Mouse (Mus musculus): Measurements from ENCODE around the gene Dkkl1. TPM values are rescaled to one million over a fixed set of nuclear protein-coding genes. Genes with fewer than 3 reads are reported as not detected.

Dkkl1 gene
- polyA plus RNA-seq, 2 experiments: 4.8 to 14.8 TPM

- DNase-seq (ENCODE audit: low spot score): no peak
- TF ChIP-seq POLR2A (IDR thresholded peaks at IDR 0.05; ENCODE audit: borderline replicate concordance, extremely low read depth, insufficient read depth, insufficient read length): no peak
- Histone ChIP-seq H3K4me2 (replicated peaks; ENCODE audit: low read depth, low read length, severe bottlenecking) (no peak overlapping the region), H3K27ac (replicated peaks; ENCODE audit: low read depth, low read length) (no peak overlapping the region), H3K9me3 (ENCODE audit: control insufficient read depth, low read length) (peaks cover 19% of the 10 kb centered on the region), H3K27me3 (ENCODE audit: control insufficient read depth, insufficient read depth, low read length) (peaks cover 63% of the 10 kb centered on the region), H3K4me3 (replicated peaks; ENCODE audit: low read length) (no peak overlapping the region), H3K4me1 (ENCODE audit: control insufficient read depth, insufficient read depth, low read length) (0 out of 2 replicates have a peak, but pooled peaks cover 4% of the 10 kb centered on the region), H3K36me3 (ENCODE audit: control insufficient read depth, insufficient read depth, low read length) (no peaks in the 10 kb centered on the region), H3K9ac (ENCODE audit: low read depth, low read length, severe bottlenecking) (no peak overlapping the region)
- WGBS: 8% methylated on average over 24 of the region's 24 CpGs
- ATAC-seq (ENCODE audit: low FRiP score, low read depth): no peak
Measured at GRCm38 (mm10) chr7:45168656-45169055, 43.3 kb downstream of the Dkkl1 start.

DNA sequence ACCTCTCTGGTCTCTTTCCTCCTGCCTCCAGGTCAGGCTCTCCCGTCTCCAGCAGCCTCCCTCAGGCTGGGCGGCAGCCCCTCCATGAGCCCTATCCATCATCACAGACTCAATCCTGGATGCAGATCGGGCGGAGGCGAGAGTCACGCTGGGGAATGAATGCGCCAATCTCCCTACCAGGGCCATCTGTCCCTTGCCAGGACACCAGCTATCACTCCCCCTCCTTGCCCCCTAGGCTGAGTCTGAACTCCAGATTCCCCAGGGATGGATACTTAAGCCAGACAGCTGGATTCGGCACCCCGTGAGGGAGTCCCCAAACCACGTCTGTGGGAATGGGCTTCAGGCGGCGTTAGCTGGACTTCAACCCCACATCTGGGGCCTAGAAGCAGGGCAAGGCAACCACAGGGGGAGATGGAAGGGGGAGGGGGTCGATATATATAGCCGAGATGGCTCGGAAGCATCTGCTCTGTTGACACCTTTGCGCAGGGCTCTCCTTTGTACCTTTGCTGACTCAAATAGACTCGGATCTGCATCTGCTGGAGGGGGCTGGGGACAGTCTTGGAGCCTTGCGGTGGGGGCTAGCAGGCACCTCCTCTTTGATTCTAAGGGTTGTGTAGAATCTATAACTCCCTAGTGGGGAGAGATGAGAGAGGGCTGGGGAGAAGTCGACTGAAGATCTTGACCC is 44.0 kb downstream of the Dkkl1 start:
- Histone ChIP-seq H3K27ac (replicated peaks; ENCODE audit: low read depth, low read length) (no peak overlapping the region), H3K4me1 (ENCODE audit: control insufficient read depth, insufficient read depth, low read length) (0 out of 2 replicates have a peak, but pooled peaks cover 4% of the 10 kb centered on the region), H3K9me3 (ENCODE audit: control insufficient read depth, low read length) (peaks cover 19% of the 10 kb centered on the region), H3K4me2 (replicated peaks; ENCODE audit: low read depth, low read length, severe bottlenecking) (no peak overlapping the region), H3K9ac (ENCODE audit: low read depth, low read length, severe bottlenecking) (no peak overlapping the region), H3K4me3 (replicated peaks; ENCODE audit: low read length) (no peak overlapping the region), H3K36me3 (ENCODE audit: control insufficient read depth, insufficient read depth, low read length) (no peaks in the 10 kb centered on the region), H3K27me3 (ENCODE audit: control insufficient read depth, insufficient read depth, low read length) (peaks cover 70% of the 10 kb centered on the region)
- ATAC-seq (ENCODE audit: low FRiP score, low read depth): no peak
- TF ChIP-seq POLR2A (IDR thresholded peaks at IDR 0.05; ENCODE audit: borderline replicate concordance, extremely low read depth, insufficient read depth, insufficient read length): no peak
- 3% methylated on average over 19 of the region's 19 CpGs for WGBS
- DNase-seq (ENCODE audit: low spot score): no peak

GRCm38 (mm10) chr7:45166950-45167401 is 45.0 kb downstream of the Dkkl1 start:
- 0 out of 2 replicates have a peak, but pooled peaks cover 4% of the 10 kb centered on the region for H3K4me1 ChIP-seq (ENCODE audit: control insufficient read depth, insufficient read depth, low read length)
- H3K36me3 ChIP-seq (ENCODE audit: control insufficient read depth, insufficient read depth, low read length): no peaks in the 10 kb centered on the region
- peaks cover 76% of the 10 kb centered on the region for H3K27me3 ChIP-seq (ENCODE audit: control insufficient read depth, insufficient read depth, low read length)
- H3K9me3 ChIP-seq (ENCODE audit: control insufficient read depth, low read length): peaks cover 19% of the 10 kb centered on the region
- H3K4me3 ChIP-seq (replicated peaks; ENCODE audit: low read length): no peak overlapping the region
- H3K27ac ChIP-seq (replicated peaks; ENCODE audit: low read depth, low read length): no peak overlapping the region
- ATAC-seq (ENCODE audit: low FRiP score, low read depth) (no peak), DNase-seq (ENCODE audit: low spot score) (no peak)
- H3K9ac ChIP-seq (ENCODE audit: low read depth, low read length, severe bottlenecking): no peak overlapping the region
- no peak overlapping the region for H3K4me2 ChIP-seq (replicated peaks; ENCODE audit: low read depth, low read length, severe bottlenecking)
- WGBS: 22% methylated on average over 10 of the region's 10 CpGs
- TF ChIP-seq POLR2A (IDR thresholded peaks at IDR 0.05; ENCODE audit: borderline replicate concordance, extremely low read depth, insufficient read depth, insufficient read length): no peak

DNA sequence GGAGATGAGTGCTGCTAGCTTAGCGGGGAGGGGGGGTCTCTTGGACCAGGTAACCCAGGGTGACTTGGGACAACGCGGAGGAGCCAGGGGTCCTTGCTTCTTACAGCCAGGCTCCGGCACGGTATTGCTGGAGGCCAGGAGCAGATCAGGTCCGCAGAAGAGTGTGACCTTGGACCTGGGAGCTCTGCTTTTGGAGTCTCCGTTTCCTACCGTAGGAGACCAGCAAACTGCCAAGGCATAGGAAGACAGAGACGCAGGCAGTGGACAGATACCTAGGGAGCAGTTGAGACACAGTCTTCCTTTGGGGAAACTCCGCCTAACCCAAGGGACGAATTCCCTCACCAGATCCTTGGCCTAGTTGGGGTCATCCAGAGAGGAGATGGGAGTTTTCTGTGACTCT is 46.2 kb downstream of the Dkkl1 start:
- H3K27ac ChIP-seq (replicated peaks; ENCODE audit: low read depth, low read length): no peak overlapping the region
- ATAC-seq (ENCODE audit: low FRiP score, low read depth) (no peak), DNase-seq (ENCODE audit: low spot score) (no peak)
- no peaks in the 10 kb centered on the region for H3K36me3 ChIP-seq (ENCODE audit: control insufficient read depth, insufficient read depth, low read length)
- H3K4me2 ChIP-seq (replicated peaks; ENCODE audit: low read depth, low read length, severe bottlenecking): no peak overlapping the region
- H3K9ac ChIP-seq (ENCODE audit: low read depth, low read length, severe bottlenecking): no peak overlapping the region
- WGBS: 48% methylated on average over 11 of the region's 11 CpGs
- H3K27me3 ChIP-seq (ENCODE audit: control insufficient read depth, insufficient read depth, low read length): peaks cover 76% of the 10 kb centered on the region
- H3K9me3 ChIP-seq (ENCODE audit: control insufficient read depth, low read length): peaks cover 19% of the 10 kb centered on the region
- no peak for TF ChIP-seq POLR2A (IDR thresholded peaks at IDR 0.05; ENCODE audit: borderline replicate concordance, extremely low read depth, insufficient read depth, insufficient read length)
- H3K4me1 ChIP-seq (ENCODE audit: control insufficient read depth, insufficient read depth, low read length): 0 out of 2 replicates have a peak, but pooled peaks cover 4% of the 10 kb centered on the region
- H3K4me3 ChIP-seq (replicated peaks; ENCODE audit: low read length): no peak overlapping the region

DNA sequence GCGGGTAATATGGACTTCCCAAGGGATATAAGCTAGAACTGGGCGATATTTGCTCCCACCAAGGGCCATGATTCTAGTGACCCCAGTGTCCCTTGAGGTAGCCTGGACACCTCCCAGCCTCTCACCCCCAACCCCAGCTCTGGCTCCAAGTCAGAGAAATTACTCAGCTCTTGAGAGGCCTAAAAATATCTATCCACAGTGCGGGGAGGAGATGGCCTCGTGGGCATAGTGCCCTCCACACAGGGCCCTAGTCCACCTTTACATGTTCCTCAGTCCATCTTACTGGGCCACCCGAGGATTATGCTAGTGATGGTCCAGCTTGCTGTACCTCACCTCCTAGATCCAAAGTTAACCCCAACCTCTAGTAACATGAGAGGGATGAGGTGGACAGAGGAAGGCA is 47.1 kb downstream of the Dkkl1 start:
- 75% methylated on average over 5 of the region's 5 CpGs for WGBS
- H3K27me3 ChIP-seq (ENCODE audit: control insufficient read depth, insufficient read depth, low read length): peaks cover 74% of the 10 kb centered on the region

More for the DNA sequence above, 47.1 kb downstream of the Dkkl1 start:
- Histone ChIP-seq H3K4me3 (replicated peaks; ENCODE audit: low read length) (no peak overlapping the region), H3K4me1 (ENCODE audit: control insufficient read depth, insufficient read depth, low read length) (0 out of 2 replicates have a peak, but pooled peaks cover 4% of the 10 kb centered on the region), H3K9ac (ENCODE audit: low read depth, low read length, severe bottlenecking) (no peak overlapping the region), H3K9me3 (ENCODE audit: control insufficient read depth, low read length) (peaks cover 11% of the 10 kb centered on the region), H3K4me2 (replicated peaks; ENCODE audit: low read depth, low read length, severe bottlenecking) (no peak overlapping the region), H3K27ac (replicated peaks; ENCODE audit: low read depth, low read length) (no peak overlapping the region), H3K36me3 (ENCODE audit: control insufficient read depth, insufficient read depth, low read length) (peaks cover 8% of the 10 kb centered on the region)
- DNase-seq (ENCODE audit: low spot score) (no peak), ATAC-seq (ENCODE audit: low FRiP score, low read depth) (no peak)
- no peak for TF ChIP-seq POLR2A (IDR thresholded peaks at IDR 0.05; ENCODE audit: borderline replicate concordance, extremely low read depth, insufficient read depth, insufficient read length)

Measured in limb, embryonic 14.5 days (tissue).